Mouse (Mus musculus) heart, postnatal 14 days (tissue): ENCODE results near the gene Oat. TPM values are rescaled to one million over a fixed set of nuclear protein-coding genes. Genes with fewer than 3 reads are reported as not detected.

Experiments used
- DNase-seq, 2 experiments: peaks; one replicate each; pipeline ENCODE4 v3.0.0; 2021 to 2022
- intact Hi-C: fragments of 180-260 bp; cut with DNase I; formaldehyde crosslinking; loops from one replicate; pipeline ENCODE4 v1.15.1; 2025
- long read RNA-seq, 2 experiments: library from polyadenylated mRNA; stranded (forward); transcript quantifications; one replicate each; pipeline ENCODE4 v2.0.0; 2021
- total RNA-seq, 2 experiments: library from RNA; stranded (reverse); gene quantifications; 2 replicates each; pipeline ENCODE4 v1.2.3; 2021

Oat gene
- 100 to 1,000 TPM; 120 to 122 TPM for total RNA-seq
- long read RNA-seq, experiment 1, transcript Oat-201 (10 exons, 2,152 nt), result major isoform, 122 of 131 reads
- long read RNA-seq, experiment 1, partial matches to known transcripts, result 8 of 131 reads
- long read RNA-seq, experiment 1, other reads (novel, unspliced or antisense), result 1 of 131 reads
- long read RNA-seq, experiment 2, transcript Oat-201 (10 exons, 2,152 nt), result major isoform, 111 of 123 reads
- long read RNA-seq, experiment 2, partial matches to known transcripts, result 11 of 123 reads
- long read RNA-seq, experiment 2, other reads (novel, unspliced or antisense), result 1 of 123 reads

GRCm38 (mm10) chr7:132576116-132576650 lies at the start of gene Oat:
Oat (minus strand) TSS chr7:132576398.
- intact Hi-C loops, result no loop called here
- peak; percentile 93 for DNase-seq

- DNase-seq, result no peak
These were observed 48.0 kb upstream of the Oat start for GRCm38 (mm10) chr7:132624161-132624560.

GRCm38 (mm10) chr7:132619975-132620918 lies 44.0 kb upstream of the Oat start:
- intact Hi-C loops, result no loop called here
- no peak for DNase-seq

More at GRCm38 (mm10) chr7:132624161-132624560, 48.0 kb upstream of the Oat start:
- intact Hi-C loops, result no loop called here

- DNase-seq, result no peak
- intact Hi-C loops, result no loop called here
These were observed 43.4 kb upstream of the Oat start for GRCm38 (mm10) chr7:132619549-132619948.

- no peak for DNase-seq
- intact Hi-C loops, result no loop called here
These were observed 40.9 kb upstream of the Oat start for GRCm38 (mm10) chr7:132617021-132617564.

- intact Hi-C loops, result no loop called here
- DNase-seq, result no peak
These were observed 40.2 kb upstream of the Oat start for GRCm38 (mm10) chr7:132616391-132616790.

GRCm38 (mm10) chr7:132615346-132615745 lies 39.1 kb upstream of the Oat start:
- DNase-seq, result no peak
- intact Hi-C loops, result no loop called here

- intact Hi-C loops, result no loop called here
- no peak for DNase-seq
These were observed 35.3 kb upstream of the Oat start for GRCm38 (mm10) chr7:132611530-132611929.

- peak; percentile 77 to 84 for DNase-seq
- intact Hi-C loops, result no loop called here
These were observed 34.5 kb upstream of the Oat start, which contains the start of gene Lhpp for GRCm38 (mm10) chr7:132610468-132611318. Lhpp (plus strand) TSS chr7:132610638.

GRCm38 (mm10) chr7:132608316-132609020 lies 32.3 kb upstream of the Oat start:
- DNase-seq, result no peak

GRCm38 (mm10) chr7:132605689-132606088 lies 29.5 kb upstream of the Oat start:
- DNase-seq, result no peak
- intact Hi-C loops, result no loop called here

More at GRCm38 (mm10) chr7:132608316-132609020, 32.3 kb upstream of the Oat start:
- intact Hi-C loops, result no loop called here

GRCm38 (mm10) chr7:132604720-132605119 lies 28.5 kb upstream of the Oat start:
- intact Hi-C loops, result no loop called here

GRCm38 (mm10) chr7:132600926-132601325 lies 24.7 kb upstream of the Oat start:
- intact Hi-C loops, result no loop called here

More at GRCm38 (mm10) chr7:132604720-132605119, 28.5 kb upstream of the Oat start:
- DNase-seq, result no peak

GRCm38 (mm10) chr7:132600026-132600425 lies 23.8 kb upstream of the Oat start:
- DNase-seq, result no peak

More at GRCm38 (mm10) chr7:132600926-132601325, 24.7 kb upstream of the Oat start:
- DNase-seq, result no peak

GRCm38 (mm10) chr7:132599071-132599975 lies 23.1 kb upstream of the Oat start, which contains the start of gene Nkx1-2:
Nkx1-2 (minus strand) TSS chr7:132599637.
- DNase-seq, result peak in 1 of 2 experiments; percentile 10
- intact Hi-C loops, result no loop called here

More at GRCm38 (mm10) chr7:132600026-132600425, 23.8 kb upstream of the Oat start:
- intact Hi-C loops, result no loop called here

- peak; percentile 28 to 29 for DNase-seq
- intact Hi-C loops, result no loop called here
These were observed 21.2 kb upstream of the Oat start for GRCm38 (mm10) chr7:132597251-132598041.
